In genomic region chr5:140151871-140152270, GRCm38 (mm10) we compare ENCODE assay signal across 11 mouse cellular contexts.
DNase-seq lines count a peak whose midpoint lies in the region; ATAC-seq lines count a peak whose summit lies in the region.
"Had no signal": no experiment of that assay in that cellular context is flagged by ENCODE, and none has a peak within 500 bp of the region (broad histone marks: within the 10 kb centered on the region; RNA-seq: fewer than 3 reads in every experiment).

No protein-coding gene starts in this region.

- no peak overlapping the region for H3K9ac ChIP-seq in heart, embryonic 16.5 days (ENCODE audit: low read length)
- no peak overlapping the region for H3K9ac ChIP-seq in midbrain, embryonic 14.5 days (replicated peaks; ENCODE audit: low read length)
- H3K9ac ChIP-seq in midbrain, embryonic 13.5 days (replicated peaks), result no peak overlapping the region
- no peak overlapping the region for H3K9ac ChIP-seq in neural tube, embryonic 15.5 days (replicated peaks)
- H3K9ac ChIP-seq: embryonic facial prominence, embryonic 12.5 days; neural tube, embryonic 12.5 days had no signal

- no peaks in the 10 kb centered on the region for H3K27me3 ChIP-seq in heart, embryonic 16.5 days (ENCODE audit: control insufficient read depth, insufficient read depth, low read length)
- no peaks in the 10 kb centered on the region for H3K27me3 ChIP-seq in midbrain, embryonic 14.5 days (ENCODE audit: control insufficient read depth, insufficient read depth, low read length)
- no peaks in the 10 kb centered on the region for H3K27me3 ChIP-seq in midbrain, embryonic 13.5 days
- no peaks in the 10 kb centered on the region for H3K27me3 ChIP-seq in neural tube, embryonic 15.5 days (replicated peaks)
- H3K27me3 ChIP-seq: embryonic facial prominence, embryonic 12.5 days; neural tube, embryonic 12.5 days had no signal

- peak overlapping the region; percentile 54 for H3K27ac ChIP-seq in heart, embryonic 16.5 days (ENCODE audit: low read length)
- peak overlapping the region; percentile 49; the same call in 1 of the 2 replicates for H3K27ac ChIP-seq in midbrain, embryonic 14.5 days (replicated peaks; ENCODE audit: low read depth, low read length)
- no peak overlapping the region for H3K27ac ChIP-seq in midbrain, embryonic 13.5 days
- H3K27ac ChIP-seq in neural tube, embryonic 15.5 days (replicated peaks), result peak overlapping the region; percentile 67
- H3K27ac ChIP-seq: embryonic facial prominence, embryonic 12.5 days had no signal

- no peak overlapping the region for H3K4me2 ChIP-seq in heart, embryonic 16.5 days (ENCODE audit: low read depth, low read length)
- H3K4me2 ChIP-seq in midbrain, embryonic 14.5 days (ENCODE audit: low read length), result no peak overlapping the region
- no peak overlapping the region for H3K4me2 ChIP-seq in midbrain, embryonic 13.5 days (replicated peaks)
- no peak overlapping the region for H3K4me2 ChIP-seq in neural tube, embryonic 15.5 days
- H3K4me2 ChIP-seq: embryonic facial prominence, embryonic 12.5 days; neural tube, embryonic 12.5 days had no signal

- peaks cover 3% of the 10 kb centered on the region; the same call in 1 of the 2 replicates for H3K9me3 ChIP-seq in heart, embryonic 16.5 days (replicated peaks; ENCODE audit: control insufficient read depth, low read length)
- H3K9me3 ChIP-seq in midbrain, embryonic 14.5 days (ENCODE audit: control insufficient read depth, low read length), result no peaks in the 10 kb centered on the region
- H3K9me3 ChIP-seq in midbrain, embryonic 13.5 days, result no peaks in the 10 kb centered on the region
- no peaks in the 10 kb centered on the region for H3K9me3 ChIP-seq in neural tube, embryonic 15.5 days (replicated peaks)
- H3K9me3 ChIP-seq: embryonic facial prominence, embryonic 12.5 days; neural tube, embryonic 12.5 days had no signal

- 71% methylated on average over 2 of the region's 2 CpGs for WGBS in heart, embryonic 16.5 days
- 37% methylated on average over 2 of the region's 2 CpGs for WGBS in midbrain, embryonic 14.5 days
- 31% methylated on average over 2 of the region's 2 CpGs for WGBS in midbrain, embryonic 13.5 days
- WGBS in neural tube, embryonic 15.5 days, result 17% methylated on average over 2 of the region's 2 CpGs

- H3K4me3 ChIP-seq in heart, embryonic 16.5 days (ENCODE audit: low read length), result no peak overlapping the region
- no peak overlapping the region for H3K4me3 ChIP-seq in midbrain, embryonic 14.5 days (replicated peaks; ENCODE audit: low read depth, low read length)
- no peak overlapping the region for H3K4me3 ChIP-seq in midbrain, embryonic 13.5 days (replicated peaks)
- no peak overlapping the region for H3K4me3 ChIP-seq in neural tube, embryonic 15.5 days (replicated peaks)
- H3K4me3 ChIP-seq: embryonic facial prominence, embryonic 12.5 days; neural tube, embryonic 12.5 days had no signal

- H3K4me1 ChIP-seq in heart, embryonic 16.5 days (ENCODE audit: control insufficient read depth, insufficient read depth, low read length), result peaks cover 12% of the 10 kb centered on the region
- 0 out of 2 replicates have a peak, but pooled peaks cover 7% of the 10 kb centered on the region for H3K4me1 ChIP-seq in midbrain, embryonic 14.5 days (ENCODE audit: control insufficient read depth, insufficient read depth, low read length)
- peaks cover 16% of the 10 kb centered on the region for H3K4me1 ChIP-seq in midbrain, embryonic 13.5 days (replicated peaks)
- peaks cover 23% of the 10 kb centered on the region for H3K4me1 ChIP-seq in neural tube, embryonic 15.5 days

- no peak for ATAC-seq in cerebellum, adult (ENCODE audit: insufficient number of reproducible peaks, low FRiP score, low TSS enrichment)
- no peak for ATAC-seq in heart, embryonic 16.5 days (replicated peaks; ENCODE audit: extremely low read depth, insufficient read depth, low FRiP score)
- no peak for ATAC-seq in midbrain, embryonic 14.5 days (ENCODE audit: low FRiP score, low TSS enrichment)
- no peak for ATAC-seq in midbrain, embryonic 13.5 days
- ATAC-seq in neural tube, embryonic 15.5 days (ENCODE audit: low FRiP score), result peak; percentile 35; the same call in 1 of the 2 replicates

- peak; percentile 13 for DNase-seq in cerebellum, adult 9-10 months
- no peak for DNase-seq in heart, adult 9 months (ENCODE audit: low spot score in 2 of 2)
- DNase-seq in midbrain, embryonic 14.5 days, result peak; percentile 34
- no peak for DNase-seq in testis, postnatal 10 days (ENCODE audit: low spot score)
- DNase-seq: kidney, adult 8-10 months had no signal

- H3K36me3 ChIP-seq in heart, embryonic 16.5 days (ENCODE audit: control insufficient read depth, insufficient read depth), result no peaks in the 10 kb centered on the region
- H3K36me3 ChIP-seq in midbrain, embryonic 14.5 days (ENCODE audit: control insufficient read depth, insufficient read depth, low read length), result no peaks in the 10 kb centered on the region
- H3K36me3 ChIP-seq in midbrain, embryonic 13.5 days, result no peaks in the 10 kb centered on the region
- H3K36me3 ChIP-seq in neural tube, embryonic 15.5 days, result no peaks in the 10 kb centered on the region
- H3K36me3 ChIP-seq: embryonic facial prominence, embryonic 12.5 days; neural tube, embryonic 12.5 days had no signal

Comparison
In these comparisons a context has a peak if more than half of its experiments do, and no peak if none do; other contexts are left out.
1. DNase-seq: peak in cerebellum, adult 9-10 months (single experiment) and midbrain, embryonic 14.5 days (single experiment); none in heart, adult 9 months (0 of 2) and testis, postnatal 10 days (single experiment).